Mouse (Mus musculus) spleen, adult 2 months (tissue): ENCODE results near the gene Lpcat4. TPM values are rescaled to one million over a fixed set of nuclear protein-coding genes. Genes with fewer than 3 reads are reported as not detected.

Experiments
- DNase-seq, 2 experiments: peaks; one replicate each; pipeline versions ENCODE4 v3.0.0 to v3.0.0-alpha.2; 2012 to 2021; ENCODE audit warnings: low spot score in 2 of 2, low read depth in 1 of 2
- H3K27ac ChIP-seq: fragments of 200-500 bp; 2 replicates; pipeline ENCODE4 v1.5.1; 2012; ENCODE audit warnings: low read length, inconsistent platforms; ENCODE audit not compliant: insufficient read depth
- H3K27me3 ChIP-seq: fragments of 200-500 bp; 2 replicates; pipeline ENCODE4 v1.6.1; 2012; ENCODE audit warnings: mild to moderate bottlenecking, moderate library complexity, low read length, inconsistent platforms; ENCODE audit not compliant: control insufficient read depth, insufficient read depth
- H3K36me3 ChIP-seq: fragments of 200-500 bp; 2 replicates; pipeline ENCODE4 v1.6.1; 2012; ENCODE audit warnings: mild to moderate bottlenecking, low read length, inconsistent platforms; ENCODE audit not compliant: control insufficient read depth, insufficient read depth
- H3K4me1 ChIP-seq: fragments of 200-500 bp; 2 replicates; pipeline ENCODE4 v1.6.1; 2011; ENCODE audit warnings: inconsistent platforms; ENCODE audit not compliant: control insufficient read depth, insufficient read depth, insufficient read length
- H3K4me3 ChIP-seq: fragments of 200-500 bp; 2 replicates; pipeline ENCODE4 v1.5.1; 2011; ENCODE audit warnings: mild to moderate bottlenecking, inconsistent platforms; ENCODE audit not compliant: insufficient read depth, insufficient read length; ENCODE audit errors: extremely low read depth
- CTCF ChIP-seq: fragments of 200-500 bp; IDR thresholded peaks from 2 replicates; pipeline ENCODE4 v1.5.1; 2011; ENCODE audit warnings: mild to moderate bottlenecking, inconsistent platforms; ENCODE audit not compliant: insufficient read depth, insufficient read length, insufficient replicate concordance; ENCODE audit errors: extremely low read depth
- POLR2A ChIP-seq: fragments of 200-500 bp; IDR thresholded peaks from 2 replicates; pipeline ENCODE4 v1.6.1; 2011; ENCODE audit warnings: low read depth, low read length, inconsistent platforms
- WGBS: fragments of 180-500 bp; shearing (Covaris S2); methylation state at CpG from one replicate; pipeline ENCODE4 v1.1.7; 2018; 5-methylcytosine and 5-hydroxymethylcytosine counted together
- polyA plus RNA-seq: library from polyadenylated mRNA; depleted of rRNA; stranded (reverse); fragments of >200 nt; gene quantifications from 2 replicates; pipeline ENCODE4 v1.2.3, GENCODE M21; 2012

Lpcat4 gene
- polyA plus RNA-seq, 1 experiment = 44.6 TPM

DNA sequence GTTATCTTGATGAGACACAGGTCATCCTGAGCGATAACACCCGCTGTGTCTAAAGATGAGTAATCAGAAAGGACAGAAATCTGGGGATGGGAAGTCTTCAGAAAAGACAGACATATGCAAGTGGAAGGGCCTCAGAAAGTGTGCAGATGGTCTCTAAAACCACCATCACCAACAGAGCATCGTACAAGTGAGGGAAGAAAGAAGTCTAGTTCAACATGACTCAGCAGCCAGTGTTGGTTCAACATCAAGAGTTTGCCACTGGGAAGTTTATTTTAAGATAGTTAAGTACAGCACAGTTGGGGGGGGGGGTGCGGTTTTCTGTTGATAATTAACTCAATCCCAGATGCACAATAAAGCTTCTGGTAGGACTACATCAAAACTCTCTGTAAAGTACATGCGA is 18.4 kb upstream of the Lpcat4 start:
- Histone ChIP-seq H3K4me3 (no peak overlapping the region), H3K36me3 (no peaks in the 10 kb centered on the region), H3K27ac (no peak overlapping the region), H3K4me1 (no peaks in the 10 kb centered on the region), H3K27me3 (no peaks in the 10 kb centered on the region)
- 61% methylated on average over 5 of the region's 5 CpGs for WGBS
- no peak for DNase-seq
- TF ChIP-seq CTCF (no peak), POLR2A (no peak)

DNA sequence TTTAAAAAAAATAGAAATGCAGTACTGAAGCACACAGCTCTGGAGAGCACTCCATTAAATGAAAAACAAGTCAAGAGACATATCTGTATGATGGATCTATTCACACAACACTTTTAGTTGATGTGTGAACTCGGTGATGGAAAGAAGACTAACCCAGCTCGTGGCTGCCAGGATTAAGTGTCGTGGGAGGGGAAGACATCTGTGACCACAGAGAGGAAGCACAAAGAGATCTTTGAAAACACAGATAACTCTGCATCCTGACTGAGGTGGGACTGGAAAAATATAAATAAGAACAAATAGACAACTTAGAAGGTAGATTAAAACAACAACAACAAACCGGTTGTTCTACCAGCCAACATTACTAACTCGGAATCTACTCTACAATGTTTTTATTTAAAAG is 16.7 kb upstream of the Lpcat4 start:
- no peak for TF ChIP-seq CTCF
- TF ChIP-seq POLR2A = no peak
- 30% methylated on average over 5 of the region's 5 CpGs for WGBS
- Histone ChIP-seq H3K27me3 (no peaks in the 10 kb centered on the region), H3K4me1 (no peaks in the 10 kb centered on the region), H3K27ac (no peak overlapping the region), H3K36me3 (no peaks in the 10 kb centered on the region), H3K4me3 (no peak overlapping the region)
- no peak for DNase-seq

GRCm38 (mm10) chr2:112224356-112224755 is 14.9 kb upstream of the Lpcat4 start:
- Histone ChIP-seq H3K36me3 (no peaks in the 10 kb centered on the region), H3K27me3 (no peaks in the 10 kb centered on the region), H3K4me1 (no peaks in the 10 kb centered on the region), H3K27ac (no peak overlapping the region), H3K4me3 (no peak overlapping the region)
- 70% methylated on average over 4 of the region's 4 CpGs for WGBS
- DNase-seq = no peak
- TF ChIP-seq CTCF = no peak
- TF ChIP-seq POLR2A = no peak

DNA sequence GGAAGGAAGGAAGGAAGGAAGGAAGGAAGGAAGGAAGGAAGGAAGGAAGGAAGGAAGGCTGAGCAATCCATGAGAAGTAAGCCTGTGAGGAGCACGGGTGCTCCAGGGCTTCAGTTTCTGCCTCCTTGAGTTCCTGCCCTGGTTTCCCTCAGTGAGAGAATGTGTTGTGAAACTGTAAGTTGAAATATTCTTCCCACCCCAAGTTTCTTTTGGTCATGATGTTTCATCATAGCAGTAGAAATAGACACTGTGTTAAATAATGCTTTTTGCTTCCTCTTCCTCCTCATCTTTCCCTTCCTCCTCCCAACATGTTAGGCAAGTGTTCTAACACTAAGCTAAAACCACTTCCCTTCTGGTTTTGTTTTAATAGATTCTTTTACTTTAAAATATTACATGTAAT is 6.6 kb upstream of the Lpcat4 start:
- Histone ChIP-seq H3K4me3 (no peak overlapping the region), H3K27ac (no peak overlapping the region), H3K27me3 (no peaks in the 10 kb centered on the region), H3K36me3 (no peaks in the 10 kb centered on the region), H3K4me1 (no peaks in the 10 kb centered on the region)
- 40% methylated on average over 1 of the region's 1 CpGs for WGBS
- TF ChIP-seq CTCF (no peak), POLR2A (no peak)
- DNase-seq = no peak

DNA sequence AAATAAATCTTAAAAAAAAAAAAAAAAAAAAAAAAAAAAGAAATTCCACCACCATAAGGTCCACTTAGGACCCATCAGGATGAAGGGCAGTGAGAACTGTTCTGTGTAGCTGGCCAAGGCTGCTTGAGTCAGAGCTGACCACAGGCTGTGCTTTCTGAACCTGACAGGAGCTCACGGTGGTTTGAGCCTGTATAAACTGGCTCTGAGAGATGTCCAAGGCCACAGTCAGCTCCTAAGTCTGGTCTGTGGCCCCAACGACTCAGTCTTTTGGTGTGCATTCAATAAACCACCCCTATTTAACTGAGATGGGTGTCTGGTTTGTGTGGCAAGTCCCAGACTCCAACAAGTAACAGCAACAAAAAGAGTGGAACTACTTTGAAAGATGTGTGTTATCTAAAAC is 2.6 kb upstream of the Lpcat4 start:
- no peak for TF ChIP-seq CTCF
- no peak for TF ChIP-seq POLR2A

DNA sequence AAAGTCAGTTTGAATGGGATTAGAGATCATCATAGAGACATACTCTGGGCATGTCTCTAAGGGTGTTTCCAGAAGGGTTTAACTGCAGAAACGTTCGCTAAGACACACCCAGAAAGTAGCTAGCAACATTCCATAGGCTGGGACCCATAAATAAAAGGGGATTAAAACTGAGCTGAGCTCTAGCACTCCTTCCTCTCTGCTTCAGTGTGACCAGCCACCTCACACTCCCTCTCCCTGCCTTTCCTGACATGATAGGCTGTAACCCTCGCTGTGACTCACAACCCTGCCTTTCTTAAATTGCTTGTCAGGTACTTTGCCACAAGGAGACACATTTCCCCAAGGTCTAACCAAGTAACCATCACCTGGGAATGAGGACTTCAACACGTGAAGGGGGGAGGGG is 1.3 kb upstream of the Lpcat4 start:
- TF ChIP-seq POLR2A (no peak), CTCF (no peak)
- WGBS = 34% methylated on average over 4 of the region's 4 CpGs
- DNase-seq = no peak
- Histone ChIP-seq H3K36me3 (no peaks in the 10 kb centered on the region), H3K27me3 (no peaks in the 10 kb centered on the region), H3K4me1 (no peaks in the 10 kb centered on the region; the same call in 1 of the 2 replicates), H3K4me3 (no peak overlapping the region), H3K27ac (no peak overlapping the region)

More for the DNA sequence above, 2.6 kb upstream of the Lpcat4 start:
- no peaks in the 10 kb centered on the region; the same call in 1 of the 2 replicates for H3K4me1 ChIP-seq
- no peak overlapping the region for H3K4me3 ChIP-seq
- WGBS = 73% methylated on average over 2 of the region's 2 CpGs
- no peak for DNase-seq
- no peaks in the 10 kb centered on the region for H3K27me3 ChIP-seq
- no peak overlapping the region for H3K27ac ChIP-seq
- H3K36me3 ChIP-seq = no peaks in the 10 kb centered on the region

GRCm38 (mm10) chr2:112239935-112240721 is 860 bp downstream of the Lpcat4 start:
- H3K27ac ChIP-seq = no peak overlapping the region
- TF ChIP-seq POLR2A (no peak), CTCF (no peak)
- H3K4me3 ChIP-seq = peak overlapping the region; percentile 70
- 2% methylated on average over 27 of the region's 28 CpGs for WGBS
- no peaks in the 10 kb centered on the region for H3K27me3 ChIP-seq
- no peak for DNase-seq
- H3K36me3 ChIP-seq = no peaks in the 10 kb centered on the region
- H3K4me1 ChIP-seq = no peaks in the 10 kb centered on the region; the same call in 1 of the 2 replicates
